Mouse (Mus musculus) right cerebral cortex, adult 2 months (tissue): Measurements from ENCODE around the gene Kcnrg.
"Not testable (repeated sequence)": the region's sequence is repeated elsewhere in the genome, so short reads cannot be mapped to it uniquely, and the experiment has no call there.

Source experiments
- DNase-seq, 2 experiments: peaks; one replicate each; pipeline ENCODE4 v3.0.0; 2021 to 2022; ENCODE audit warnings: low spot score in 2 of 2

Gene Kcnrg

GRCm38 (mm10) chr14:61607157-61607556 lies at the start of gene Kcnrg:
Kcnrg (plus strand) TSS chr14:61607457.
- no peak for DNase-seq

- no peak for DNase-seq
Measured at GRCm38 (mm10) chr14:61558901-61559300, 48.4 kb upstream of the Kcnrg start.

- no peak for DNase-seq
Measured at GRCm38 (mm10) chr14:61559856-61560255, 47.4 kb upstream of the Kcnrg start.

GRCm38 (mm10) chr14:61566211-61566610 lies 41.0 kb upstream of the Kcnrg start:
- not testable (repeated sequence) for DNase-seq

GRCm38 (mm10) chr14:61569344-61569743 lies 37.9 kb upstream of the Kcnrg start:
- no peak for DNase-seq

GRCm38 (mm10) chr14:61571366-61571765 lies 35.9 kb upstream of the Kcnrg start:
- peak; percentile 86 to 91 for DNase-seq

- no peak for DNase-seq
Measured at GRCm38 (mm10) chr14:61572131-61572530, 35.1 kb upstream of the Kcnrg start.

GRCm38 (mm10) chr14:61575066-61575465 lies 32.2 kb upstream of the Kcnrg start:
- no peak for DNase-seq

GRCm38 (mm10) chr14:61575941-61576340 lies 31.3 kb upstream of the Kcnrg start:
- DNase-seq, result no peak

- no peak for DNase-seq
Measured at GRCm38 (mm10) chr14:61589288-61590065, 17.8 kb upstream of the Kcnrg start.

- no peak for DNase-seq
Measured at GRCm38 (mm10) chr14:61596719-61597426, 10.4 kb upstream of the Kcnrg start.

- DNase-seq, result no peak
Measured at GRCm38 (mm10) chr14:61597968-61598367, 9.3 kb upstream of the Kcnrg start, which contains the start of gene Trim13. Trim13 (plus strand) TSS chr14:61598247.

GRCm38 (mm10) chr14:61599057-61599806 lies 8.0 kb upstream of the Kcnrg start:
- DNase-seq, result peak; percentile 90 to 92

GRCm38 (mm10) chr14:61601348-61601747 lies 5.9 kb upstream of the Kcnrg start:
- no peak for DNase-seq

- no peak for DNase-seq
Measured at GRCm38 (mm10) chr14:61603069-61603755, 4.0 kb upstream of the Kcnrg start.

GRCm38 (mm10) chr14:61604081-61604480 lies 3.2 kb upstream of the Kcnrg start:
- no peak for DNase-seq

- DNase-seq, result not testable (repeated sequence)
Measured at GRCm38 (mm10) chr14:61606088-61606487, 1.2 kb upstream of the Kcnrg start.

GRCm38 (mm10) chr14:61611766-61612165 lies 4.5 kb downstream of the Kcnrg start:
- DNase-seq, result no peak

- DNase-seq, result no peak
Measured at GRCm38 (mm10) chr14:61613319-61613718, 6.1 kb downstream of the Kcnrg start.

GRCm38 (mm10) chr14:61620371-61620770 lies 13.1 kb downstream of the Kcnrg start:
- DNase-seq, result no peak

- no peak for DNase-seq
Measured at GRCm38 (mm10) chr14:61635969-61636368, 28.7 kb downstream of the Kcnrg start.

GRCm38 (mm10) chr14:61642668-61643067 lies 35.4 kb downstream of the Kcnrg start:
- DNase-seq, result no peak
